Mouse (Mus musculus): ENCODE measurements around the gene Hadha.

Gene Hadha

GRCm38 (mm10) chr5:30154474-30155394 lies at the start of gene Hadha, which contains the start of gene Hadhb:
Gene Hadha (minus strand): TSS chr5:30155162.
Gene Hadhb (plus strand): TSS chr5:30155248.
- DNase-seq (ENCODE audit: low read depth): peak; percentile 95

DNA sequence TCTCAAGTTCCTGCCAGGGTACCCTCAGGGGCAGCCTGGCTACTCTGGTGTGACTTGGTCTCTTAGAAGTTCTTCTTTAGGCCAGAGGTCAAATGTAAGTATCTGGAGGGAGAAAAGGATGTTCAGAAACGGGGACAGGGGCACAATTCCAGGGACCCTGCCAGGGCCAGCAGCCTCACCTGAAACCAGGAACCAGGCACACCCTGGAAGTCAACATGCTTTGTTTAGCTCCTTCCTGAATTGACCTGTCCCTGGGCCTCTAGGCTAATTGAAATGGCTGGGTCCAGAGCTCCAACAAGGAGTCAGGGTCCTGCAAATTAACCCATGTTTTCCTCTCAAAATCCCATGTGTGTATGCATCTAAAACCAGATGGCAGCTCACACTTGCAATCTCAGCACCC lies 49.5 kb upstream of the Hadha start:
- no peak for DNase-seq (ENCODE audit: low read depth)

GRCm38 (mm10) chr5:30203216-30203885 lies 48.4 kb upstream of the Hadha start:
- DNase-seq (ENCODE audit: low read depth): no peak

DNA sequence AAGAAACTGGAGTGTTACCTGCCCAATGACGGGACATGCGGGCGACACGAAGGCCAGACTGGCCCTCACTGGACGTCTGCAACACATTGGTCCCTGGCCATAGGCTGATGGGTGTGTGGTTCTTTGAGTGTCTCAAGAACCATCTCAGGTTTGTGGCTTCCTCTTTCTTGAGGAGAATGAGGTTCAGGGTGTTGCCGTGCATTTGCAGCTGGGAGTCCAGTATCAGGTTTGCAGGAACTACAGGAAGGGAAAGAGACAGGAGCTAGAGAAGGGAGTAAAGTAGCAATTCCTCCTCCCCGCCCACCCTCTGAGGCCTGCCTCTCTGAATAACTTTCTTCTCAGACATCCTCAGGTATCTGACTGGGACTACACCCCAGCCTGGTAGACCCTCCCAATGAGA lies 47.3 kb upstream of the Hadha start:
- DNase-seq (ENCODE audit: low read depth): no peak

GRCm38 (mm10) chr5:30201521-30201920 lies 46.6 kb upstream of the Hadha start:
- peak; percentile 23 for DNase-seq (ENCODE audit: low read depth)

DNA sequence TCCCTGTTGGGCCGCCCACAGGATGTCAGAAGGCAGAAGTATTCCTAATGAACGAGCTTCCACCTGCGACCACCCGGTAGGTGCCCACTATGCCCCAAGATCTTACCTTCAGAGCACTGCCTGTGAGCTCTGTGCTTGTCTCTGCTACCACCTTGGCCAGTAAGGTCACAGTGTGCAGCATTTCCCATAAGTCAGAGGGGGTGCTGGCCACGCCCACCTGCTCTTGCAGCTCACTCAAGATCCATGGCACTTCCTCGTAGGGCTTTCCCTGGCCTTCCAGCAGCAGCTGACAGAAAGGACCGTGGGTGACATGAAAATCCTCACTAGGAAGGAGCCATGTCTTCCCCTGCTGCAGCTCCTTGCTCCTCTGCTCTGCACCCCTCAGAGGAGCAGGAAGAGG lies 43.3 kb upstream of the Hadha start:
- no peak for DNase-seq (ENCODE audit: low read depth)

GRCm38 (mm10) chr5:30195340-30195739 lies 40.4 kb upstream of the Hadha start:
- no peak for DNase-seq (ENCODE audit: low read depth)

GRCm38 (mm10) chr5:30192452-30192851 lies 37.5 kb upstream of the Hadha start:
- no peak for DNase-seq (ENCODE audit: low read depth)

- DNase-seq (ENCODE audit: low read depth): no peak
Measured at GRCm38 (mm10) chr5:30187687-30188485, 32.9 kb upstream of the Hadha start.

DNA sequence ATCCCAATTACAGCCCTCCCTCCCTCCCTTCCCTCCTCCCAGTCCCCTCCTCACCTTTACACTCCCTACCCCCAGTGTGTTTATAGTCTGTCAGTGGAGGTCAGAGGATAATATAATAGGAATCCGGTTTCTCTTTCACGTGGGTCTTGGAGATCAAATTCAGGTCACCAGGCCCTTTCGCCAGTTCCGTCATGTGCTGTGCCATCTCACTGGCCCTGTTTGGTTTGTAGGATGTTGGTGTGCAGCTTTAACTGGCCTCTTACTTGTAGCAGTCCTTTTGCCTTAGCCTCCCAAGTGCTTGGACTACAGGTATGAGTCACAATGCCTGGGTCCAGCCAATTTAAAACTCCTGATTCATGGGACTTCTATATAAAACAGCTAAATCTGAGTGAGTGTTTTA lies 20.8 kb upstream of the Hadha start:
- no peak for DNase-seq (ENCODE audit: low read depth)

- DNase-seq (ENCODE audit: low read depth): no peak
Measured at GRCm38 (mm10) chr5:30172931-30173692, 18.1 kb upstream of the Hadha start.

GRCm38 (mm10) chr5:30172115-30172514 lies 17.2 kb upstream of the Hadha start:
- no peak for DNase-seq (ENCODE audit: low read depth)

DNA sequence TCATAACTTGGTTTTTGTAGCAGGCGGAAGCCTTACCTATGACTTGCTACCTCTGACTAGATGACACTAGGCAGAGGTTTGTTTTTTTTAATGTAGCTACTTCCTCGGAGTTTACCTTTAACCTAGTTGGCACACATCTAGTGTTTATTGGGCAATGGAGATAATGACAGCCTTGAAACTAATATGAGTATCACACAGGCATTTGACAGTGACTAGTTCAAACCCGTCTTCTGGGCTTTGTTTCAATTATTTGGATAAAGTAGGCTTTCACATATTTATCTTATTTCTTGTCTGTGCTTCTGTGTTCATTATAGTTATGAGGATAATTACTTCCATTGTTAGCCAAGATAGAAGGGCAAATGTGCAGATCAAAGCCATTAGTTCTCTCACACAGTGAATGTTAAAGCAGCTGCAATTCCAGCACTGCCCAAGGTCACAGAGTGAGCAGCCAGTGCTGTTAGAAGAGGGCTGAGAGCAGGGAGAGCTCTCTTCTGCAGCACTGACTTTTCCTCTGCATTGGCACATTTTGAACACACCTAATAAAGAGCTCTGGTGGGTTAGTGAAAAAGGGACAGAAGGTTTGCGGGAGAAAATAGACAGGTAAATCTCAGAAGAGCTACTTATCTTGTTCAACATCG lies 15.5 kb upstream of the Hadha start:
- DNase-seq (ENCODE audit: low read depth): no peak

DNA sequence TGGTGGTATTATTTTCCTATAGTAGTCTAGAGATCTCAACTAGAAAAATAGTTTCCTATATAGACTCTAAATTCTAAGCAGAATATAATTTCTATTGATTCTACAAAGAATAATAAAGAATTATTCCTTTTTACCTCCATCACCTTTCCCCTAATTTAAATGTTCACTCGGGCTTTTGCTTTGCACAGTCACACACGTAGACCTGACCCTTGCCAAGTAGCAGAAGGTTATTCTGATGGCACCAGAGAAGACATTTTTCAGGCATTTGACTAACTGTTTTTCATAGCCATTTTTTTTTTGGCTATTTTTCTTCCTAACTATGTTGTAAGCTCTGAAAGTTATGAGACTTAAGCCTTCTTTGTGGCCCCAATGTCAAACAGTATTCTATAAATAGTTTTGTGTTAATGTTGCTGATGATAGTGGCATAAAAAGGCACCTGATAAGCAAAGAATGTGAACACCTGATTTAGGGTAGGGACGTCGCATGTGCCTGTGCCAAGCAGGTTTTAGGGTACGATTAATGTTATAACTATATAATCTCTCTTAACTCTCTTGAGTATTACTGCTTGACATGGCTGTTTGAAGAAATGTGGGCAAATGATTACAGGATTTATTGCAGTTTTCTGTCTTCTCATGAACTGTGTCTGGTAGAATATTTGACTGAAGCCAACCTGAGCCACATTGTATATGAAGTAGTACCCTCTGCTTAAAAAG lies 10.4 kb upstream of the Hadha start:
- no peak for DNase-seq (ENCODE audit: low read depth)

GRCm38 (mm10) chr5:30162339-30162738 lies 7.4 kb upstream of the Hadha start:
- DNase-seq (ENCODE audit: low read depth): no peak

- no peak for DNase-seq (ENCODE audit: low read depth)
Measured at GRCm38 (mm10) chr5:30161836-30162235, 6.9 kb upstream of the Hadha start.

GRCm38 (mm10) chr5:30159601-30160000 lies 4.6 kb upstream of the Hadha start:
- DNase-seq (ENCODE audit: low read depth): no peak

DNA sequence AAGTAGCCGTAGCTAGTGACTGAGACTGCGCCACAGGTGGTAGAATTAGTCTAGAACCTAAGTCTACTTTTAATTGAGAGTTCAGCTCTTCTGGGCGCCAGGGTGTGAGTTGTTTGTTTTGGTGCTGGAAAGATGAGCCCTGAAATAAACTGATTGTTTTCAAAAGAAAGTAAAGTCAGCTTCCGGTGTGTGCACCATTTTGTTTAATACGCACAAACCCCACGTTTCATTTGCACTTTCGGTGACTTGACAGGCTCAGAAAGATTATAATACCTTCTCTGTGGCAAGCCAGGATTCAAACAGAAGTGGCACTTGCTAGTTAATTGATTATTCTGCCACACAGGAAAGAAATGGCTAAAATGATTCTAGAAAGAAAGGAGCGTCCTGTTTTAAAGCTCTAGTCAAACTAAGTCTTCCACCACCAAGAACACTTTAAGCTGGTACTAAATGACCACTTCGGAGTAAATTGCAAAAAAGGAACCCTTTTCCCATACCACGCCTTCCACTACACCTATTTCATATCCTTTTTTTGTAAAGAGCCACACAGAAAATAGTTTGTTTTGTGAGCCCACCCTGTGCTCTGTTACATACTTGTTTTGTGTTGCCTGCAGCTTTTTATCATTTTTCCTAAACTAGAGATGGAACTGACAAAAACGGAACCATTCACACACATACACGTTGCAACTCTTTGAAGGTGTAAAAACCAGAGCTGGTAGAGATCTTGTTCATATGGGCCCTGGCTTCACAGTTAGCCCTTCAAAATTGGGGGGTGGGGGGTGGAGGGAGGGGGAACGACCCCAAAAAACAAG lies 1.1 kb upstream of the Hadha start:
- DNase-seq (ENCODE audit: low read depth): peak; percentile 66

DNA sequence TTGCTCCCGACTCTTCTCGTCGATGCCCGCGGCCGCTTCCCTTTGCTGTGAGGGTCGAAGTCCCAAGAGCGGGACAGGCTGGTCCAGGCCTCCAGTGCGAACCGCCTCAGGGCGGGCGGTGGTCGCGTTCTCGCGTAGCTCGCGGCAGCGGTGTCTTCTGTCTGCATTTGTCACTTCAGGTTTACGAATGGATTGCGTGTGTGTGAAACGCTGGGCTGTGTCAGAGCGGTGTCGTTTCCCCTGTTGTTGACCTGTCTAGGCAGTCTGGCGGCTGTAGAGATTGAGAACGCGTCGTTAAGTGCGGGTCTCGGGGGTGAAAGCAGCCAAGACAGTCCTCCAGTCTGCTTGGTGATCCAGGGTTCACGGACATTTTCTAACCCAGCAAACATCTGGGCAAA lies 432 bp upstream of the Hadha start:
- DNase-seq (ENCODE audit: low read depth): no peak

DNA sequence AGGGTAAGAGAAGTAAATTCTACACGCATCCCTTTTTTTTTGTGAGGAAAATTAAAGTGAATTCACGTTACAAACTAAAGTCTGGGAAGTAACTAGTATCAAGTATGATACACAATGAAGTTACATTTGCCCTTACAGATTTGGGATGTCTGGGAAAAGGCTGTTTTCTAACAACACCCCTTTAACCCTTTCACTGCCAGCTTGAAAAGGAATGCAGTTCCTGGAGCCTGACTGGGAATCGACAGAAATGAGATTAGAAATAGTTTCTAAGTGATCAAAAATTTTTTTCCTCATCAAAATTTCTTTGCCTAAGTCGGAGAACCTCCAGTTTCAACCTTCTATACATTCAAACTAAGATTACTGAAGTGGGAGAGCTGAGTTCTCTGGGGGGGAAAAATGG lies 949 bp downstream of the Hadha start:
- no peak for DNase-seq (ENCODE audit: low read depth)
